Mouse (Mus musculus): Measurements from ENCODE around the gene Ampd3.

The Ampd3 gene

DNA sequence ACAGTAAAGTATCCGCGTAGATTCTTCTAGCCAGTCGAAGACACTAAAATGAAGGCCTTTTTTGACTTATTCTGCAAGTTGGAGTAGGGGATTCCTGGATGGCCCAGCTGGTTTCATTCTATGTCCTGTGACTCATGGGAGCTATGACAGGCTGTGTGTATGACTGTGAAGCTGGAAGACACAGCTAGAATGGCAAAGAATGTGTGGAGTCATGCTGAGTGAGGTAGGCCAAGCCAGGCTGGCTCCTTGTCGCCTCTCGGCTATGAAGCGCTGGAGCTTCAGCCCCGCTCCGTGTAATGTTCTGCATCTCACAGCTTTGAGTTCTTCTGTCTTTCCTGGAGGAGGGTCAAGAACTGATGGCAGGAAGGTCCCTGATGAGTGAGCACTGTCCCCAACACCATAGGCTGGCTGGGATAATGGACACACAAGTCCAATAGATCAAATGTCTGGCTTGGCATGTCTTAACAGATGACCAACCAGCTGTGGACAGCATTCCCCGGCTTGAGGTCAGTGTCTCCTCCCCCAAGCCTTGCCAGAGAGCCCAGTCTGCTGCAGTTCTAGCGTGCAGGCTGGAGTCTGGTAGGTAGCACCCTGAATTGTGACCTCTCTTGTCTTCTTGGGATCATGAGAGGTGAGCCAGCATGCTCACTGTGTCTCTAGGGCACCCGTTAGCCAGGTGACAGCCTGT lies 29.9 kb downstream of the Ampd3 start:
- no peak for DNase-seq (ENCODE audit: low spot score in 2 of 2)

DNA sequence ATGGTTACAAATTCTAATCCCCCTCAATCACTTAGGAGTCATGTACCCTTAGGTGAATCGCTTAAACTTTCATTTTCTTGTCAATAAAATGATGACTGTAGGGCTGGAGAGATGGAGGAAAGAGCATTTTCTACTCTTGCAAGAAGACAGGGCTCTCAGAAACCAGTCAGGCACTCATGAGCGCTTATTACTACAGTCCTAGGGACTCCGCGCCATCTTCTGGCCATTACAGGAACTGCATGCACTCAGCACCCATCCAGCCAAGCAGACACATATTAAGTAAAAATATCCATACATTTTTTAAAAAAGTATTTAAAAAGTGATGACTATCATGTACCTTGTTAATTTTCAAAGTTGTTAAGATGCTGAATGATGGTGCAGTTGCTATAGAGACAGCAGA lies 33.0 kb downstream of the Ampd3 start:
- DNase-seq (ENCODE audit: low spot score in 2 of 2), result peak; percentile 92

DNA sequence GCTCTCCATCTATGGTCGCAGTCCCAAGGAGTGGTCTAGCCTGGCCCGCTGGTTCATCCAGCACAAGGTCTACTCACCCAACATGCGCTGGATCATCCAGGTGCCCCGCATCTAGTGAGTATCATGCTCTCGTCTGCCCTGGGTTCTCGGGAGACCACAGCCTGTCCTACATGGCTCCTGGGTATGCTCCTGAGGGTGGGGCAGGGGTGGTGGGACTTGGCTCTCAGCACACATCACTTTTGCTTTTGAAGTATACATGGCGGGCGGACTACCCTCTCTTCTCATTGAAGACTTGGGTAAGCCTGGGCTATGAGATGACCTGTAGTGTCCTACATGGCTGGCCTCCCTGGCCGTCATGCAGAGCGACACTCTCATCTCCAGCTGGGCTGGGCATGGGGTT lies 35.1 kb downstream of the Ampd3 start:
- no peak for DNase-seq (ENCODE audit: low spot score in 2 of 2)

DNA sequence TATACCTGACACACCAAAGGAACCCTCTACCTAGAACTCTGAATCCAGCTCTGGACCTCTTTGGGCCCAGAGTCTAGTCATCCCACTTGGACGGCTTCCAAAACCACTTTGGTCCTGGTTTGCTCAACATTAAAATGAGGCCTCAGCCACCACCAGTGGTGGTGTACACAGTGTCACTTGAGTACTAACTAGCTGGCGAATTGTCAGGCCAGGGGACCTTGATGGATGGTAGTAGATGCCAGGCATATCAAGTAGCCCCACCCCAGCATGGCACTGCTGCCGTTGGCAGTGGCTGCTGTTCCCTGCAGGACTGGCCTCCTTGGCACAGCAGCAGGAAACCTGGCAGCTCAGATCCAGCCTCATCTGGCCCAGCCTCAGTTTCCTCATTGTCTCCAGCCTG lies 36.3 kb downstream of the Ampd3 start:
- DNase-seq (ENCODE audit: low spot score in 2 of 2), result peak; percentile 84 to 89

DNA sequence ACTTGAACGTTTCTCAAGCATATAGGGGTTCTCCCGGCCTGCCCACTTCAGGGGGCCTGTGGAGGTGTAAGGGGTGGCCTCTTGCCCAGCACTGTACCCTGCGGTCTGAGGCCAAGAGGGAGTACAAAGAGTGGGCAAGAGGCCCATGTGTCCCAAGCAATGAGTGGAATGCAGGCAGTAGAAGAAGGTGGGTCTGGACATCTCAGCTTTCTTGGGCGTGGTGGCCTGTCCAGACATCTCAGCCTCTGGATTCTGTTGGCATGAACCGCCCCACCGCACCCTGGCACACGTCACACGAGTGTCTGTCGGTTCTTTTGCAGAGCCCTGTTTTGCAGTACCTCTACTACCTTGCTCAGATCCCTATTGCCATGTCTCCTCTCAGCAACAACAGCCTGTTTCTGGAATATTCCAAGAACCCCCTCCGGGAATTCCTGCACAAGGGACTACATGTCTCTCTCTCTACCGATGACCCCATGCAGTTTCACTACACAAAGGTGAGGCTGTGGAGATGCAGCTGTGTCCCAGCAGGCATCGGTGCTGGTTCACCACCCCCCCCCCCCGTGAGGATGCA lies 39.5 kb downstream of the Ampd3 start:
- no peak for DNase-seq (ENCODE audit: low spot score in 2 of 2)

DNA sequence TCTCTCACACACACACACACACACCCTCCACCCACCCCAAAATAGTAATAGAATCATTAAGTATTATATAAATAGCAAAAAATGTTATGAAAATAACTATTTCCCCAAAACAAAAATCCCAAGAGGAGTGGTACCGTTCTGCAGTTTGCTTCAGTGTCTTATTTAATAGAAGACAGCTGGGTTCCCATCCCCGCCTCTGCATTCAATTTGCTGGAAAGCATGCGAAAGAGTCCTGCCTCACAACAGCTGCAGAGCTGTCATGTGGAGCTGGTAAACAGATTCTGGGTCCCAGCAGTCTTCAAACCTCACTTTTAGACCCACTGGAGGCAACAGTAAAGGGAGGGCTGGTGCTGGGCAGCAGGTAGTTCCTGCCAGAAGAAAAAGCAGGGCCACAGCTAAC lies 41.0 kb downstream of the Ampd3 start:
- DNase-seq (ENCODE audit: low spot score in 2 of 2), result peak in 1 of 2 experiments; percentile 63

DNA sequence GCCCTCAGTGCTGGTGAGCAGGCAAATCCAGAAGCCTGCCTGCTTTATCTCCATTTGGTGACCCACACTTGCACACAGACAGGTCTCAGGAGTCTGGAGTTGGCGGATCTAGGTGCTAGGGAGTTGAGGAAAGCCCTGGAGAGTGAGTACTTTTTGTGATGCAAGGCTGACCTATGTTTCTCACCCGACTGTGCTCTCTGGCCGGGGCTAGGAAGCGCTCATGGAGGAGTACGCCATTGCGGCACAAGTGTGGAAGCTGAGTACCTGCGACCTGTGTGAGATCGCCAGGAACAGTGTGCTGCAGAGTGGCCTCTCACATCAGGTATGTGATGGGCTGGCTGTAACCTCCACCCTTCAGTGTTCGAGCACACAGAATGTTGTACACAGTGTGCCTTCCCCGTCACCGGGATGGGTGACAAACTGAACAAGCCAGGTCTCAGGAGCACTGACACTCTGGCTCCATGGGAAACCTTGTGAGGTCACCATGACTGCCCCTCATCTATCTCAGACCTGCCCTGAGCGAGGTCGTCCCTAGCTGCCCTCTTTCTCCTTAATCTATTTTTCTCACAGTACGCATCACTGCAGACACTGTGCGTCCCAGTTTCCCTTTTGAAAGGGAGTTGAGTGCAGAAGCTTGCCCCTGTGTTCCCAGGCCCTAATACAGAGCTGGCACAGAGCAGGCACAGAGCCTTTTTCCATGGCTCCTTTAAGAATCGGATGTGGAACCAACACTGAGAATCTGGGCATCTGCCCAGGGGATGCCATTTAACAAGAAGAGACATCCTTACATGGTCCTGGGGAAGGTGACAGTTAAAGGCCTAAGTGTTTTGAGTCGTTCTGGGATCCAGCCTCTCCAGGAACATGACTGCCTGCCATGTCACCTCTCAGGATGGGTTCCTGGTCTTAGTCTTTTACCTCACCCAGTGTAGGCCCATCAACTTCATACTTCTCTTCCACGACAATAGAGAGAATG lies 41.9 kb downstream of the Ampd3 start:
- DNase-seq (ENCODE audit: low spot score in 2 of 2), result no peak

DNA sequence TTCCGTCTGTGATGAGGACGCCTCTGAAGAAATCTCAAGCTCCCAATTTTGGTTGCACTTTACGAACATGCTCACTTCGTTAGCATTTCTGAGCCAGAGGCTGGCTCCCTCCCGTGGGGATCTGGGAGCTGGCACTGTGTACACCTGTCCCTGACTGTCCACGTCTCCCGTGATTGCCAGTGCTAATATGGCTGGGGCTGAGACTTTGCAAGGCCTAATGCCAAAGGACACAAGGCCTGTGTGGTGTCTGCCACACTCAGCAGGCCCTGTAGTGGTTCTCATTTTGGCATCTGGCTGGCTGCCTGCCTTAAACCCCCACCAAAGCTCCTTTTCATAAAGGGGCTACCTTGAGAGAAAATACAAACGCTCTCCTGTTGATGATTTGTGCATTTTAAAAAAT lies 43.0 kb downstream of the Ampd3 start:
- no peak for DNase-seq (ENCODE audit: low spot score in 2 of 2)

DNA sequence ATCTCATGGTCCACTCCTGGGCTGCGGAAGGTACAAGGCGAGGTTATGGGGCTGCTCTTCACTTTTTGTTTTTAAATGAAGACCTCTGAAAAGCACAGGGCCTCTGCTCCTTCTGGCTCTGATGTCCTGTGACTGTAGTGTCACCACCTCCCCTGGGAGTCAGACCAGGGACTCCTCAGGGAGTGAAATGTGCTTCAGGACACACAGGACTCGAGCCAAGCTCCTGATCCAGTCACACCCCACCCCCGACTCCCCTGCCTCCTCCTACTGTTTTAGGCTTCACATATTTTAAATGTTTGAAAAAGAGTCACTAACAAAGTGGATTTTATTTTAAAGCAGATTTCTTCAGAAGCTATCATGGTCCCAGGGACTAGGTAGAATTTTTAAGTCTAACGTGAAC lies 43.5 kb downstream of the Ampd3 start:
- DNase-seq (ENCODE audit: low spot score in 2 of 2), result no peak

DNA sequence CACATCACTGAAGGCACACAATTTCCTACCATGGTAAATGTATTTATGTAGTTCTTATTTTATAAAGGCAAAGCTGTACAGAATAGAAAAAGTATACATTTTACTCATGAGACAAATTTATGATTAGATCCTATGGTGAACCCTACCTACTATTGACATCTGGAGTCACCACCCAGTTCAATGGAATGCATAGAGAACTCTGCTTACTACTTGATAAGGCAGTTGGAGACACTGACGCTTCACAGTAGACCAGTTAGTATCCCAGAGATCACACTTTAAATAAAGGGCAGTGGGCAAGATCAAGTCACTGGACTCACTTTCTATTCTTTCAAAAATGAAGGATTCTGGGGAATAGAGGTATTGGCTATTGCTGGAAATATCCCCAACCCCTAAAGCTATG lies 46.0 kb downstream of the Ampd3 start:
- no peak for DNase-seq (ENCODE audit: low spot score in 2 of 2)

DNA sequence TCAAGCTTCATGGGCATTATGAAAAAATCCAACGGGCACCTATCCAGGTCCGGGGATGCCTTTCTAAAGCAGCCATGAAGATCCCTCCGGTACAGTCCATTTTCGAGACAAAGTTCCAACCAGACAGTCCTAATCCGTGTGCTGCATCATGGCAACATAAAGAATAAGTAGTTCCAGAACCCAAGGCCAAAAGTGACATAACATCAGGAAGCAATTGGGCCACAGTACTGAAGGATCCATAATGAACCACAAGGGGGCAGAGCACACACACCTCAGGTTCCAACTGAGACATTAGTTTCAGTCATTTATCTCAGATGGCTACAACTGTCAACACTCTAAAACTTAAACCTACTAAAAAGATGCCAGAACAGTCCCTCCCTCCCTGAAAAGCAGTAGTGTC lies 48.0 kb downstream of the Ampd3 start:
- DNase-seq (ENCODE audit: low spot score in 2 of 2), result no peak

DNA sequence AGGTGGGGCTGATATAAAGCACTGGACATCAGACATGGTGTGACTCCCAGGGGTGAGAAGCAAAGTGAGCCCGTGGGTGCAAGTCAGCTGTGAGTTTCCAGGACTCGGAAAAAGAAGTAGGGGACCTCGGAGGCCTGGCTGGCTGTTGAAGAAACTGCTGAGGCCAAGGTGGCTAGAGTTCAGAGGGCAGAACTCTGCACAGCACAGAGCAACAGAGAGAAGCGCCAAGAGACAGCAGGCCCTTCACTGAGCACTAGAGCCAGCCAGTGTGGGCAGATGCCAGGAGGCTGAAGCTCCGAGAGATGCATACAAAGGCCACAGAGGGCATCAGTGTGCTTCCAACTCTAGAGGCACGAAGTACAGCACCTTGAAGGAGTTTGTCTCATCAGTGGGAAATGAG lies 50.2 kb downstream of the Ampd3 start:
- no peak for DNase-seq (ENCODE audit: low spot score in 2 of 2)

DNA sequence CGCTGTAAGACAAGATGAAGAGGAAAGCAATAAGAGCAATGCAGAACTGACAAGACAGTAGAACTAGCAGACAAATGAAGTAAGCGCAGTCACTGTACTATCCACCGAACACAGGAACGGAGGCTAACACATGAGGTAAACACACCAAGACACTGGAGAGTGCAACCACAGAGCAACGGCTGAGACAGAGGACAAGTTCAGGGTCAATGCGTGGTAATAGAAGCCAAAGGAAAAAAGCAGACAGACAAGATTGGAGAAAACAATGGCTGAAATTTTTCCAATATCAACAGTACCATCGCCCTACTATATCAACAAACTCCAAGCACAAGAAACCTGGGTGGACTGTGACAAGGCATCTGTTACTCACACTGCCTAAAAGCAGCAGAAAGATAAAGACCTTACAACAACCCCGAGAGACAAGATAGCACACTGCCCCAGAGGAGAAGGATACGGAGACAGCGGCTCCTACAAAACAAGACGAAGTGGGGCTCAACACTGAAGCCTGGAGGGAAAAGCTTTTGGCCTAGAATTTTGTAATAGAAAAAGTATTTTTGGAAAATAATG lies 50.9 kb downstream of the Ampd3 start:
- DNase-seq (ENCODE audit: low spot score in 2 of 2), result no peak

DNA sequence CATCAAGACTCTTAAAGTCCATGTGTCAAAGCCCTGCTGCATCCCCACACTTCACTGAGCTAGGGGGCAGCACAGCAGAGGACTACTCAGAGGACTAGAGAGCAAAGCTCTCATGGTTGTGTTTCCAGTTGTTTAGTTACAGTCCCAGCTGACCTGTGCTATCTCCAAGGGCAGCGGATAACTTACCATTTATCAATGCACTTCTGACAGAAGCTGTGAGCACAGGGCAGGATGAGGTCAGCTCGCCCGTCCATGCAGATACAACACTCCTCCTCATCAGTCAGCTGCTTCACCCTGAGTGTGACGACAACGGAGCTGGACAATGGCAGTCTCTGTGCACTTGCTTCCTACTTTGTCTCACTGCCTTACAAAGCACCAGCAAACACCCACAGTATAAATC lies 53.1 kb downstream of the Ampd3 start:
- DNase-seq (ENCODE audit: low spot score in 2 of 2), result no peak

DNA sequence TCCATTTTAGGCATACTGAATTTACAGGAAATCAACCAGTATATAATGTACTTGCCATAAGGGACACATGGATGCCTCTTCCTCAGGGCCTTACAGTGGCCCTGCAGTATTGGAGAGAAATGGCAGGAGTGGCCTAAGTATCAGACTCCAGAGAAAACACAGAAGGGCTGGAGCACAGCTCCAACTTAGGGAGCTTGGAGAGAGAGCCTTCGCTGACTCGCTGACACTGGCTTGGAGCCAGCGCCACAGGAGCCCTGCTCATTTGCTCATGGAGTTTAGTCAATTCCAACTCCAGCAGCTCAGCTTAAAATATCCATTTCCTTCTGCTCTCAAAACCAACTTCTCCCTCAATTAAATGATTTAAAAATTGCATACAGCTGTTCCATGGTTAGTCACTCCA lies 53.6 kb downstream of the Ampd3 start:
- peak; percentile 71 to 75 for DNase-seq (ENCODE audit: low spot score in 2 of 2)

DNA sequence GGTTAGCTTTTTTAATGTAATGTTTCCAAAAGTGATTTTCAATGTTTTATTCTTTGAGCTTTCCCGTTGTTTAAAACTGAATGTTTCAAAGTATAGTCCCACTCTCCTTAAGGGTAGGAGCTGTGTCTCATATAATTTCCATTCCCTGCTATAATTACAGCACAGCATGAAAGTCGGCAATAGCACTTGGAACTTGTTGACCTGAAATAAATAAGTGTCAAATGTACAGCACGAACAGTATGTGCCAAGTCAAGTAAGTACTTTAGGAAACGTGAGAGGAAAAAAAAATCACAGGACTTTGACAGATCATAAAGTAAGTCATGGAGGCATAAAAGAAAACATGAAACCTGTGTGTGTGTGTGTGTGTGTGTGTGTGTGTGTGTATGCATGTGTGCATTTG lies 54.0 kb downstream of the Ampd3 start:
- DNase-seq (ENCODE audit: low spot score in 2 of 2), result no peak

DNA sequence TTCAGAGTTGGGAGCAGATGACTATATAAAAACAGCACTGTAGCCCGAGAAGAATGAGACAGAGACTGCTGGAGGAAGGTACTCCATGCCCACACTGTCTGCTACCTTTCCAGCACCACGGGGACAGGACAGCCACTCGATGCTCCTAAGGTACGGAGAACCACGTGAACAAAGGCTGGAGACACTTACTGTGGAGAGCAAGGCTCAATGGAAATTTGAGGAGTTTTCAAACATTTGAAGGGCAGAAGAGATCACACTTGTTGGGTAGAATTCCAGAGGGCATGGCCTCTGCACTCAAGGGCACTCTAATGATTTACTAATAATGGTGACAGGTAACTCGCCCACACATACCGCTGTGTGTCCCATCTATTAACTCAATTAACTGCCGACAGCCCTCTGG lies 55.1 kb downstream of the Ampd3 start:
- DNase-seq (ENCODE audit: low spot score in 2 of 2), result no peak

DNA sequence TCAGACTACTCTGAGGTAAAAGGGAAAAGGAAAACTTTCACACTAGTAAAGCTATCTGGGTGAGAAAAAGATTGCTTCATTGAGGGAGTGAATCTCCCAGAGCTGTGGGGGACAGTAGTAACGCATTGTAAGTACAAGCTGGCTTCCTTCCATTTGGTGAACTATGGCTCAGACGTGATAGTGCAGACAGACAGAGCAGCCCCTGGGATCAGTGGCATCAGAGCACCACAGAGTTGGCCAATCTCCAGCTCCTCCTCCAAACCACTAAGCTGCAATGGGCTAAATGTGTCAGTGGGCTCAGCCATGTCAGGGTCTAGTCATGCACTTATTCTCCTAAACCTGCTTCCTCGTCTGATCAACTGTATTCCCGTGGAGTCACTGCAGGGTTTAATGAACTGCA lies 55.6 kb downstream of the Ampd3 start:
- DNase-seq (ENCODE audit: low spot score in 2 of 2), result no peak

DNA sequence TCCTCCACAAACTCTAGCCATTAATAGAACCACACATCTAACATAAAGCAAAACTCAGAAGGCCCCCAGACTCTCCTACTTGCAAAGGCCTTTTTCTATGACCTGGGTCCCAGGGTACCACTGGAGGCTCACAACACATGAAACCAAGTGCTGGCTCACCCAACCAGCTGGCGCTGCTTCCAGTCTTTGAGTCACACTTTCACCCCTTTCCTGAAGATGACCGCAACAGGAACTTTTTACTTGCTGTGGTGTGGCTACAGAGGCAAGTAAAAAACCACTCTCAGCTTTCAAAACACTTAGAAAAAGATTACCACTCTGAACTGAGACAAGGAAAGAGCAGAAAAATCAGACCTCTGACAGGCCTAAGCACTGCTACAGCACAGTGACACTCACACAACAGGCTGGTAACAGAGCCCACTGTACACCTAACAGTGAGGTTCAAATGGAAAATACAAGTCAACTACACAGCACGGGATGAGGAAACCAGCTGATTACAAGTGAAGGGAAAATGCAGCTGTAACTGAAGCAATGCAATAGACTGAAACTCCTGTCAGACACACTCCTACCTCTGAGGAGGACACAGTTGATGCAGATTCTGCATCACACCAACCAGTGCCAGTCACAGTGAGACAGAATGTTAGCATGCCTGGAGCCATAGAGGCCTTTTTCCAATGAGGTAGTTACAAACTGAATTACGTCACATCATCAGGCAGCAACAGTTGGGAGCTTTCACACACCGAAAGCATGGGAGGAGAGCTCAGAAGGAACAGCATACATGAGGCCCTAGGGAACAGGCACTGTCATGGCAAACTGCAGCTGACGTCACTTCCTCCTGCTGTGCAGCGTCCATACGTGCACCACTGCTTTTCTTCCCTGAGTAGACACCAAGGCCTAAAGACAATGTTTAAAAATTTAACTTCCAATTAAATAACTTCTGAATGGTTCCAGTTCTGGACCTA lies 56.3 kb downstream of the Ampd3 start:
- DNase-seq (ENCODE audit: low spot score in 2 of 2), result no peak

DNA sequence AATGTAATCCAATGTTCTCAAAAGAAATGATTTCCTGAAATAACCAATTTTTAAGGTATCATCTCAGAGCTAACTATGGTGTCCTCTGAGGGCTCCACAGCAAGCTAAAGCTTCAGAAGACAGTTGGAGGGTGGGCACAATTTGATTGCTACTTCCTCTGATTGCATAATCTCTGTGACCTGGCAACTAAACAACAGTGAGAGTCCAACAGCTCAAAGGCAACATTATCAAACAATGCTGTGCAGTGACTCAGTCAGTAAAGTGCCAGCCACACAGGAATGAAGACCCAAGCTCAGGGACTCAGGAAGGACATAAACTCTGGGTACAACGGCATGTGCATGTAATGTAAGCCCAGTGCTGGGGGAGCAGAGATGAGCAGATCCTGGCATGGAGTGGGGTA lies 65.0 kb downstream of the Ampd3 start:
- DNase-seq (ENCODE audit: low spot score in 2 of 2), result no peak

DNA sequence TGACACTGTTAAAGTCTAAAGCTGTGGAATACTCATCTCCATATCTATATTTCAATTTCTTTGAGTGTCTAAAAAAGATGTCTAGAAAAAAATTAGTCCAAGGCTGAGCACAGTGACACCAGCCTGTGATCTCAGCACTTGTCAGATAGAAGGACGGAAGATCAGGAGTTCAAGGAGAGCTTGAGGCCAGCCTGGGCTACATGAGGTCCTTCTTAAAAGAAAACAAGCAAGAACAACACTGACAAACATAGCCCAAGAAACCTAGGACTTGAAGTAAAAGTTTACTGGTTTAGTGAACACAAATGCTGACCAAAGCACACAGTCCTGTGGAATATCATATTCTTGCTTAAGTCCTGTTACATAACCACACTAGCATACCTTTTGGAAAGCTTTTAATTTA lies 66.0 kb downstream of the Ampd3 start:
- DNase-seq (ENCODE audit: low spot score in 2 of 2), result no peak

Measured in right cerebral cortex, postnatal 10 days (tissue).